24 mouse cellular contexts compared by ENCODE assay signal in the genomic region with DNA sequence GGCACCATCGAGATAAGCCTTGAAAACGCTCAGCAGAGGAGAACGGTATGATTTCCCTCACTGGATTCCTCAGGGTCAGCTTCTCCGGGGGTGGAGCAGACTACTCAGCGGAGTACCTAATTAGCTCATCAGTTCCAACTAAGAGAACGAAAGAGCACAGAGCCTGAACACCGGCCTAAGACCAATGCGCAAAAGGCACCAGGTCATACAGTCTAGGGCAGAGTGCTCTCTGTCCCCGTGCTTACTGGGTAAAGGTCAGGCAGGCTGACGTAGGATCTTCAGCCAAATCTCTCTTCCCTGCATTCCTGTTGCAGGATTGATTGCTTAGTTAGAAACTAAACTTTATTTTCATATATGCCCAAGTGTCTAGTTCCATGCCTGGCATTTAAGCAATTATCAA. TPM values are rescaled to one million over a fixed set of nuclear protein-coding genes. Genes with fewer than 3 reads are reported as not detected.
DNase-seq lines count a peak whose midpoint lies in the region; ATAC-seq and TF ChIP-seq lines count a peak whose summit lies in the region.
"Had no signal": no experiment of that assay in that cellular context is flagged by ENCODE, and none has a peak within 500 bp of the region (broad histone marks: within the 10 kb centered on the region; RNA-seq: fewer than 3 reads in every experiment).

No protein-coding gene starts in this region.

- H3K4me3 ChIP-seq in heart, postnatal 0 days (ENCODE audit: low read depth, low read length), result no peak overlapping the region
- no peak overlapping the region for H3K4me3 ChIP-seq in liver, adult 2 months (ENCODE audit: insufficient read depth, low read depth, low read length)
- no peak overlapping the region for H3K4me3 ChIP-seq in liver, embryonic 11.5 days (ENCODE audit: low read depth, low read length)
- H3K4me3 ChIP-seq: forebrain, embryonic 13.5 days; limb, embryonic 15.5 days; midbrain, embryonic 13.5 days had no signal

- no peak for TF ChIP-seq CTCF in heart, postnatal 0 days (IDR thresholded peaks at IDR 0.05; ENCODE audit: low read depth)
- TF ChIP-seq CTCF in liver, adult 2 months (IDR thresholded peaks at IDR 0.05; ENCODE audit: low read depth, low read length), result no peak

- peak; percentile 6 for DNase-seq in adrenal gland, adult 2 months
- DNase-seq in adrenal gland, adult 8-10 months, result no peak
- no peak for DNase-seq in heart, postnatal 0 days (ENCODE audit: low spot score)
- no peak for DNase-seq in heart, adult 11 months
- DNase-seq in liver, adult 2 months (ENCODE audit: extremely low read depth, low read depth, low spot score), result peak; percentile 95
- DNase-seq in liver, embryonic 11.5 days (ENCODE audit: low spot score), result no peak
- DNase-seq in right cerebral cortex, postnatal 14 days, result no peak
- DNase-seq: cerebellum, adult 9-10 months; gastrocnemius, postnatal 36 days; left cerebral cortex, postnatal 4 days; lung, embryonic 14.5 days; thymus, adult 18-20 months; thymus, postnatal 36 days had no signal

- no peaks in the 10 kb centered on the region for H3K36me3 ChIP-seq in heart, postnatal 0 days (replicated peaks; ENCODE audit: control insufficient read depth, insufficient read depth, low read length)
- no peaks in the 10 kb centered on the region for H3K36me3 ChIP-seq in liver, adult 2 months (ENCODE audit: control insufficient read depth, insufficient read depth, low read length)
- H3K36me3 ChIP-seq in liver, embryonic 11.5 days (ENCODE audit: control insufficient read depth, insufficient read depth, low read length), result no peaks in the 10 kb centered on the region
- H3K36me3 ChIP-seq: limb, embryonic 15.5 days; midbrain, embryonic 13.5 days had no signal

- ATAC-seq in heart, postnatal 0 days (ENCODE audit: insufficient read depth, low read depth), result no peak
- ATAC-seq in liver, embryonic 11.5 days (replicated peaks; ENCODE audit: low FRiP score), result no peak
- ATAC-seq: forebrain, embryonic 13.5 days; inflammation-experienced regulatory T-cells, adult 6 months; midbrain, embryonic 13.5 days had no signal

- no peaks in the 10 kb centered on the region for H3K27me3 ChIP-seq in heart, postnatal 0 days (ENCODE audit: control insufficient read depth, insufficient read depth, low read length)
- no peaks in the 10 kb centered on the region for H3K27me3 ChIP-seq in liver, adult 2 months (ENCODE audit: control insufficient read depth, insufficient read depth, low read length)
- H3K27me3 ChIP-seq in liver, embryonic 11.5 days (replicated peaks; ENCODE audit: control insufficient read depth, insufficient read depth, low read length), result peaks cover 8% of the 10 kb centered on the region

- H3K9ac ChIP-seq in heart, postnatal 0 days (replicated peaks; ENCODE audit: low read depth, low read length), result no peak overlapping the region
- H3K9ac ChIP-seq in liver, adult 2 months (ENCODE audit: low read depth, low read length), result no peak overlapping the region
- H3K9ac ChIP-seq in liver, embryonic 11.5 days (ENCODE audit: low read depth, low read length), result no peak overlapping the region
- H3K9ac ChIP-seq: forebrain, embryonic 13.5 days; hindbrain, embryonic 14.5 days; limb, embryonic 15.5 days; lung, embryonic 14.5 days; midbrain, embryonic 13.5 days had no signal

- H3K9me3 ChIP-seq in heart, postnatal 0 days (replicated peaks; ENCODE audit: control insufficient read depth, low read length), result no peaks in the 10 kb centered on the region
- no peaks in the 10 kb centered on the region for H3K9me3 ChIP-seq in liver, embryonic 11.5 days (ENCODE audit: control insufficient read depth, low read length)
- H3K9me3 ChIP-seq: forebrain, embryonic 13.5 days; limb, embryonic 15.5 days; midbrain, embryonic 13.5 days had no signal

- H3K4me1 ChIP-seq in heart, postnatal 0 days (ENCODE audit: control insufficient read depth, insufficient read depth), result peaks cover 49% of the 10 kb centered on the region
- peaks cover 5% of the 10 kb centered on the region for H3K4me1 ChIP-seq in liver, adult 2 months (ENCODE audit: control insufficient read depth, insufficient read depth, low read length)
- no peaks in the 10 kb centered on the region for H3K4me1 ChIP-seq in liver, embryonic 11.5 days (replicated peaks; ENCODE audit: control insufficient read depth, insufficient read depth, low read length)
- H3K4me1 ChIP-seq: forebrain, embryonic 13.5 days had no signal

- no peaks in the 10 kb centered on the region for H3K79me2 ChIP-seq in liver, adult 2 months (ENCODE audit: control insufficient read depth, insufficient read depth, low read length)

- 0 out of 2 replicates have a peak overlapping the region, but pooled peaks have one; percentile 8 for H3K4me2 ChIP-seq in heart, postnatal 0 days (ENCODE audit: low read depth, low read length)
- H3K4me2 ChIP-seq in liver, embryonic 11.5 days, result no peak overlapping the region
- H3K4me2 ChIP-seq: forebrain, embryonic 13.5 days; heart, embryonic 11.5 days; hindbrain, embryonic 14.5 days; limb, embryonic 15.5 days; lung, embryonic 14.5 days; midbrain, embryonic 13.5 days had no signal

- TF ChIP-seq EP300 in heart, postnatal 0 days (IDR thresholded peaks at IDR 0.05; ENCODE audit: low read depth), result no peak

- peak overlapping the region; percentile 4 for H3K27ac ChIP-seq in heart, postnatal 0 days (ENCODE audit: low read depth)
- H3K27ac ChIP-seq in liver, adult 2 months (replicated peaks; ENCODE audit: insufficient read depth, low read depth, low read length), result peak overlapping the region; percentile 22
- H3K27ac ChIP-seq in liver, embryonic 11.5 days (ENCODE audit: low read depth, low read length), result no peak overlapping the region
- H3K27ac ChIP-seq: forebrain, embryonic 13.5 days; hindbrain, embryonic 14.5 days; limb, embryonic 15.5 days; midbrain, embryonic 13.5 days had no signal

- 36% methylated on average over 10 of the region's 10 CpGs for WGBS in heart, postnatal 0 days
- 23% methylated on average over 10 of the region's 10 CpGs for WGBS in liver, adult 2 months
- 61% methylated on average over 10 of the region's 10 CpGs for WGBS in liver, embryonic 11.5 days

- TF ChIP-seq POLR2A in liver, adult 2 months (IDR thresholded peaks at IDR 0.05; ENCODE audit: extremely low read depth, insufficient read depth, low read length), result no peak

RNA-seq across cellular contexts. Expression of a gene that starts 6.0 kb away (rescaled TPM):
- not detected for total RNA-seq in adrenal gland, adult 2 months (2021)
- 0.08 TPM in 1 of 2 replicates, not detected in the other for polyA plus RNA-seq in adrenal gland, adult 2 months (2012; rRNA removed)
- total RNA-seq in adrenal gland, adult 8-10 months (2022), result under 1 TPM in 1 of 4 experiments, not detected in 3; 0.06 TPM
- 64.5 and 102 TPM in 2 replicates for total RNA-seq in heart, postnatal 0 days (2014; rRNA removed; ENCODE audit: low replicate concordance)
- 36.1 and 36.8 TPM in 2 replicates for polyA plus RNA-seq in heart, postnatal 0 days (2015; fragmentation: Nextera tagmentation; extraction: Ambion mirVana)
- 0.13 and 0.46 TPM in 2 replicates for total RNA-seq in liver, adult 2 months (2014; rRNA removed)
- 0.10 TPM in 1 of 2 replicates, not detected in the other for polyA plus RNA-seq in liver, adult 2 months (2012; rRNA removed)
- 2.7 and 3.1 TPM in 2 replicates for polyA plus RNA-seq in liver, embryonic 11.5 days (2014; fragmentation: Nextera tagmentation; extraction: Ambion mirVana)
- total RNA-seq: megakaryocyte, adult 5-6 weeks; monocyte, adult 5-6 weeks; neutrophil, adult 5-6 weeks had no signal
- polyA plus RNA-seq: large intestine, adult 2 months; small intestine, adult 2 months had no signal

Comparison
In these comparisons a context has a peak if more than half of its experiments do, and no peak if none do; other contexts are left out.
1. DNase-seq: peak in adrenal gland, adult 2 months (single experiment) and liver, adult 2 months (single experiment); none in adrenal gland, adult 8-10 months (single experiment), heart, postnatal 0 days (single experiment), heart, adult 11 months (single experiment), liver, embryonic 11.5 days (single experiment) and right cerebral cortex, postnatal 14 days (single experiment).
2. RNA of a gene that starts 6.0 kb away (total RNA-seq): 64.5 to 102 TPM in heart, postnatal 0 days; 0.13 to 0.46 TPM in liver, adult 2 months, not detected in adrenal gland, adult 2 months and 0.06 TPM in adrenal gland, adult 8-10 months; every median in the first group is over 10 times any median in the second.